Comparison of ENCODE assay signal across 8 mouse cellular contexts in the genomic region with DNA sequence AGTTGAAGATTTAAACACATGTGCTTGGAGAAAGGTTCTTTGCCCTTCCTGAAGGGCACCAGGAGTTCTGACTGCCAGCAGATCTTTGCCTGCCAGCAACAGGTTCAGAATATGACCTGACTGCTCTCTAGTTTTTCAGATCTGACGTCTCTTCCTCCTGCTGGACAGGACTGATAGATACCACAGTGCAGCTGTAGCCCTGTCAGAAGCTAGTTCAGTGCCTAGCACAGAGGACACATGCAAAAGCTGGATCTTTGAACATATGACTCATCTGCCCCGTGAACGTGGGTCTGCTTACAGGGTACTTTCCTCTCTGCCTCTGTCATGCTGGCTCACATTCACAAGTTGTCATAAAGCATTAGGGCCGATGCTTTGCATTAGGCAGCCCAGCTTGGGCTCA. TPM values are rescaled to one million over a fixed set of nuclear protein-coding genes. Genes with fewer than 3 reads are reported as not detected.
DNase-seq lines count a peak whose midpoint lies in the region; ATAC-seq and TF ChIP-seq lines count a peak whose summit lies in the region.
"Had no signal": no experiment of that assay in that cellular context is flagged by ENCODE, and none has a peak within 500 bp of the region (broad histone marks: within the 10 kb centered on the region; RNA-seq: fewer than 3 reads in every experiment).

No protein-coding gene starts in this region.

- H3K4me2 ChIP-seq in heart, embryonic 16.5 days (ENCODE audit: low read depth, low read length) = peak overlapping the region; percentile 60

- no peak overlapping the region for H3K4me3 ChIP-seq in liver, adult 2 months (ENCODE audit: insufficient read depth, low read depth, low read length)
- H3K4me3 ChIP-seq in heart, embryonic 16.5 days (ENCODE audit: low read length) = peak overlapping the region; percentile 9

- WGBS in liver, adult 2 months = 18% methylated on average over 4 of the region's 4 CpGs
- 24% methylated on average over 4 of the region's 4 CpGs for WGBS in heart, embryonic 16.5 days

- H3K9me3 ChIP-seq in heart, embryonic 16.5 days (replicated peaks; ENCODE audit: control insufficient read depth, low read length) = no peaks in the 10 kb centered on the region

- peaks cover 24% of the 10 kb centered on the region for H3K4me1 ChIP-seq in liver, adult 2 months (ENCODE audit: control insufficient read depth, insufficient read depth, low read length)
- H3K4me1 ChIP-seq in heart, embryonic 16.5 days (ENCODE audit: control insufficient read depth, insufficient read depth, low read length) = peaks cover 55% of the 10 kb centered on the region

- H3K9ac ChIP-seq in liver, adult 2 months (ENCODE audit: low read depth, low read length) = peak overlapping the region; percentile 5; the same call in 1 of the 2 replicates
- H3K9ac ChIP-seq in heart, embryonic 16.5 days (ENCODE audit: low read length) = peak overlapping the region; percentile 64

- H3K27me3 ChIP-seq in liver, adult 2 months (ENCODE audit: control insufficient read depth, insufficient read depth, low read length) = no peaks in the 10 kb centered on the region
- no peaks in the 10 kb centered on the region for H3K27me3 ChIP-seq in heart, embryonic 16.5 days (ENCODE audit: control insufficient read depth, insufficient read depth, low read length)

- TF ChIP-seq CTCF in liver, adult 2 months (IDR thresholded peaks at IDR 0.05; ENCODE audit: low read depth, low read length) = no peak

- 0 out of 2 replicates have a peak overlapping the region, but pooled peaks have one; percentile 20 for H3K27ac ChIP-seq in liver, adult 2 months (replicated peaks; ENCODE audit: insufficient read depth, low read depth, low read length)
- peak overlapping the region; percentile 89 for H3K27ac ChIP-seq in heart, embryonic 16.5 days (ENCODE audit: low read length)

- peaks cover 37% of the 10 kb centered on the region for H3K79me2 ChIP-seq in liver, adult 2 months (ENCODE audit: control insufficient read depth, insufficient read depth, low read length)

- no peaks in the 10 kb centered on the region for H3K36me3 ChIP-seq in liver, adult 2 months (ENCODE audit: control insufficient read depth, insufficient read depth, low read length)
- H3K36me3 ChIP-seq in heart, embryonic 16.5 days (ENCODE audit: control insufficient read depth, insufficient read depth) = no peaks in the 10 kb centered on the region

- no peak; the same call in 1 of the 2 replicates for ATAC-seq in heart, embryonic 16.5 days (replicated peaks; ENCODE audit: extremely low read depth, insufficient read depth, low FRiP score)

- TF ChIP-seq POLR2A in liver, adult 2 months (IDR thresholded peaks at IDR 0.05; ENCODE audit: extremely low read depth, insufficient read depth, low read length) = no peak

- DNase-seq in liver, adult 2 months (ENCODE audit: extremely low read depth, low read depth, low spot score) = peak; percentile 92
- DNase-seq in liver = no peak
- peak; percentile 50 for DNase-seq in brain, adult 2 months (ENCODE audit: low read depth, low spot score)
- peak; percentile 42 for DNase-seq in retina, postnatal 1 day
- DNase-seq in urinary bladder, postnatal 14 days (ENCODE audit: low spot score) = no peak
- no peak for DNase-seq in neural tube, embryonic 10.5 days (ENCODE audit: extremely low spot score, low spot score)

RNA-seq across cellular contexts. Expression of a gene that starts 3.0 kb away (rescaled TPM):
- total RNA-seq in liver, adult 2 months (2014; rRNA removed) = 16.3 and 20.9 TPM in 2 replicates
- 4.4 and 5.3 TPM in 2 replicates for polyA plus RNA-seq in liver, adult 2 months (2012; rRNA removed)
- polyA plus RNA-seq in heart, embryonic 16.5 days (2015; fragmentation: Nextera tagmentation; extraction: Ambion mirVana) = 17.3 and 23.4 TPM in 2 replicates

RNA-seq across cellular contexts. Expression of a gene that starts 45.9 kb away (rescaled TPM):
- total RNA-seq in liver, adult 2 months (2014; rRNA removed) = under 0.01 TPM in 1 of 2 replicates, not detected in the other
- polyA plus RNA-seq in liver, adult 2 months (2012; rRNA removed) = not detected in 2 replicates
- polyA plus RNA-seq in heart, embryonic 16.5 days (2015; fragmentation: Nextera tagmentation; extraction: Ambion mirVana) = 0.14 and 0.36 TPM in 2 replicates
- total RNA-seq: monocyte, adult 5-6 weeks had no signal

Comparison
In these comparisons a context has a peak if more than half of its experiments do, and no peak if none do; other contexts are left out.
1. DNase-seq: peak in liver, adult 2 months (single experiment), brain, adult 2 months (single experiment) and retina, postnatal 1 day (single experiment); none in liver (single experiment), urinary bladder, postnatal 14 days (single experiment) and neural tube, embryonic 10.5 days (single experiment).